Mouse (Mus musculus): ENCODE data around the gene Mthfr. TPM values are rescaled to one million over a fixed set of nuclear protein-coding genes. Genes with fewer than 3 reads are reported as not detected.

Gene Mthfr
- polyA plus RNA-seq, 1 experiment from 2014 or later: 14.3 TPM

Other genes with a start within 250 kb of the Mthfr start
- 12.8 and 13.6 TPM in 2 replicates for gene Zfp984, start 229.3 kb upstream of the Mthfr start, polyA plus RNA-seq (2015; fragmentation: Nextera tagmentation; extraction: Ambion mirVana)
- 3.5 and 4.3 TPM in 2 replicates for gene Zfp933, start 190.7 kb upstream of the Mthfr start, polyA plus RNA-seq (2015; fragmentation: Nextera tagmentation; extraction: Ambion mirVana)
- gene Miip, start 170.3 kb upstream of the Mthfr start, polyA plus RNA-seq (2015; fragmentation: Nextera tagmentation; extraction: Ambion mirVana): 33.5 and 38.1 TPM in 2 replicates
- gene Fv1, start 170.1 kb upstream of the Mthfr start, polyA plus RNA-seq (2015; fragmentation: Nextera tagmentation; extraction: Ambion mirVana): 7.4 and 7.6 TPM in 2 replicates
- gene Mfn2, start 134.4 kb upstream of the Mthfr start, polyA plus RNA-seq (2015; fragmentation: Nextera tagmentation; extraction: Ambion mirVana): 50.8 and 59.7 TPM in 2 replicates
- gene Plod1, start 102.3 kb upstream of the Mthfr start, polyA plus RNA-seq (2015; fragmentation: Nextera tagmentation; extraction: Ambion mirVana): 39.0 and 42.7 TPM in 2 replicates
- gene 2510039O18Rik, start 98.2 kb upstream of the Mthfr start, polyA plus RNA-seq (2015; fragmentation: Nextera tagmentation; extraction: Ambion mirVana): 4.5 and 11.3 TPM in 2 replicates
- not detected in 2 replicates for gene Nppb, start 53.3 kb upstream of the Mthfr start, polyA plus RNA-seq (2015; fragmentation: Nextera tagmentation; extraction: Ambion mirVana)
- gene Nppa, start 38.4 kb upstream of the Mthfr start, polyA plus RNA-seq (2015; fragmentation: Nextera tagmentation; extraction: Ambion mirVana): 0.22 and 0.51 TPM in 2 replicates
- gene Clcn6, start 256 bp upstream of the Mthfr start, polyA plus RNA-seq (2015; fragmentation: Nextera tagmentation; extraction: Ambion mirVana): 4.5 TPM in 2 replicates
- gene Agtrap, start 49.0 kb downstream of the Mthfr start, polyA plus RNA-seq (2015; fragmentation: Nextera tagmentation; extraction: Ambion mirVana): 19.6 and 22.2 TPM in 2 replicates
- gene Mad2l2, start 91.3 kb downstream of the Mthfr start, polyA plus RNA-seq (2015; fragmentation: Nextera tagmentation; extraction: Ambion mirVana): 29.3 and 30.1 TPM in 2 replicates
- 0.06 and 0.07 TPM in 2 replicates for gene Draxin, start 91.6 kb downstream of the Mthfr start, polyA plus RNA-seq (2015; fragmentation: Nextera tagmentation; extraction: Ambion mirVana)
- 22.7 and 23.8 TPM in 2 replicates for gene Fbxo6, start 113.1 kb downstream of the Mthfr start, polyA plus RNA-seq (2015; fragmentation: Nextera tagmentation; extraction: Ambion mirVana)
- 6.8 and 7.3 TPM in 2 replicates for gene Fbxo44, start 121.4 kb downstream of the Mthfr start, polyA plus RNA-seq (2015; fragmentation: Nextera tagmentation; extraction: Ambion mirVana)
- gene Fbxo2, start 121.5 kb downstream of the Mthfr start, polyA plus RNA-seq (2015; fragmentation: Nextera tagmentation; extraction: Ambion mirVana): 0.34 and 0.64 TPM in 2 replicates
- gene Disp3, start 248.9 kb downstream of the Mthfr start, polyA plus RNA-seq (2015; fragmentation: Nextera tagmentation; extraction: Ambion mirVana): 0.06 and 0.28 TPM in 2 replicates

Measured in intestine, embryonic 16.5 days (tissue).